Mouse (Mus musculus): ENCODE measurements around the gene Tekt5.
A peak's percentile ranks its signal among the peaks of the same experiment; 100 is the strongest.

Tekt5 gene

DNA sequence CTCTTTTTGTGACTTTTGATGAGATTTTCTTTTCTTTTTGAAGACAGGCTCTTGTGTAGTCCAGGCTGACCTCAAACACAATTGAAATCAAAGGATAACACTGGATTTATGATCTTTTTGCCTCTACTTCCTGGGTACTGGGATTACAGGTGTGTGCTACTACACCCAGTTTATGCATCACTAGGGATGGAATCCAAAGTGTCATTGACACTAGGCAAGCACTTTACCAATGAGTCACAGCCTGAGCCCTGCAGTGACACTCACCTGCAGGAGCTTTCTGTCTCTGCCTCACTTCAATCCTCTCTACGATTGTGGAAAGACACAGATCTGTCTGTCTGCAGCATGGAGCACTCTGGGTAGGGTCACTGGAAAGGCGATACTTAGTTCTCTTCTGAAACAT, 59.3 kb downstream of the Tekt5 start:
- no peak for DNase-seq

DNA sequence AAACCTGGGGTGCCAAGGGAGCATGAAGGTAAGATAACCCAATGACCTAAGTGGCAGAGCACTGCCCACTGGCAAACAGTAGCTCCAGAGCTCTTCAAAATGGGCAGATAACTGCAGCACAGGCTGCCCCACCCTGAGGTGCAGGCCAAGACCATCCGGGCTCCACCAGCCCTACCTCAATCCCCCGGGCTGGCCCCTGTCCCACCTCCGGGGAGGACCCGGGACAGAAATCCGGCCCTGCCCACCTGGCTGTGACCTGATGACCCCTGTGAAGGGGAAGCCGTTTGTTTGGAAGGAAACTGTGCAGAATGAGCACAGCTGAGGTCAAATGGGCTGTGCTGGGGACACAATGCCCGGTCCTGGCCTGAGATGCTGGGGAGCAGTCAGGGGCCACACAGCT, 62.6 kb downstream of the Tekt5 start:
- DNase-seq: peak; percentile 29 to 36

DNA sequence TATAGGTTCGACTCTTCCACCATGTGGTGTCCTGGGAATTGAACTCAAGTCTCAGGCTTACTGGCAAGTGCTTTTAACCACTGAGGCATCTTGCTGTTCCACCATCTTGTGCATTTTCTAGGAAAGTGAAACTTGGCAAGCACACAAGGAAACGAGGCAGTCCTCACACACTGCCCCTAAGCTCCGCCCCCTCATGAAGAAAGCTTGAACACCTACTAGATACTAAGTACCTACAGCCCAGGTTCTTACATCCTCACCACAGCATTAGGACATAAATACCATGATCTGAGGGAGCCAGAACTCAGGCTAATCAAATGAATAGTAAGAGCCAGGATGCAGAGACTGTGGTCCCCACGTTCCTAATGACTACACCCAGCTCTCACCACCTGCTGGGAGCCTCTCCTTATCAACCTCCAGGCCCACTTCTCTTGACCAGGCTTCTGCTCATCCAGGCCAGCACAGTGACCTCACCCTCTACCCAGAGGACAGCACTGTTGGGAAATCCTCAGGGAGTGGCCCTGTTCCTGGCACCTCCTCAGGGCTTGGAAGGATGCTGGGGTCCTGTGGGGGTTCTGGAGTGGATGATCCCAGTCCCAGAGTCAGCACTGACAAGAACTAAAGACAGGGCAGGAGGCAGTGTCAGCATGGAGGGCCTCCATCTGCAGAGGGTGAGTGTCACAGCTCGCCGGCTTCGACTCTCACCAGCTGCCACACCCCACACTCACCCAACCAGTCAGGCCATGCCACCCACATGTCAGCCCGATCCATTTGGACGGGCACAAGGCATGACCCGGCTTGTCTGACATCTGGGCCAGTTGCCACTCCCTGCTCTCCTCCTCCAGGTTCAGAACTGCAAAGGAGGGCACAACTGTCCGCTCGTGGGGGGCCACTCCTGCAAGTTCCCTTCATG, 64.4 kb downstream of the Tekt5 start:
- no peak for DNase-seq

DNA sequence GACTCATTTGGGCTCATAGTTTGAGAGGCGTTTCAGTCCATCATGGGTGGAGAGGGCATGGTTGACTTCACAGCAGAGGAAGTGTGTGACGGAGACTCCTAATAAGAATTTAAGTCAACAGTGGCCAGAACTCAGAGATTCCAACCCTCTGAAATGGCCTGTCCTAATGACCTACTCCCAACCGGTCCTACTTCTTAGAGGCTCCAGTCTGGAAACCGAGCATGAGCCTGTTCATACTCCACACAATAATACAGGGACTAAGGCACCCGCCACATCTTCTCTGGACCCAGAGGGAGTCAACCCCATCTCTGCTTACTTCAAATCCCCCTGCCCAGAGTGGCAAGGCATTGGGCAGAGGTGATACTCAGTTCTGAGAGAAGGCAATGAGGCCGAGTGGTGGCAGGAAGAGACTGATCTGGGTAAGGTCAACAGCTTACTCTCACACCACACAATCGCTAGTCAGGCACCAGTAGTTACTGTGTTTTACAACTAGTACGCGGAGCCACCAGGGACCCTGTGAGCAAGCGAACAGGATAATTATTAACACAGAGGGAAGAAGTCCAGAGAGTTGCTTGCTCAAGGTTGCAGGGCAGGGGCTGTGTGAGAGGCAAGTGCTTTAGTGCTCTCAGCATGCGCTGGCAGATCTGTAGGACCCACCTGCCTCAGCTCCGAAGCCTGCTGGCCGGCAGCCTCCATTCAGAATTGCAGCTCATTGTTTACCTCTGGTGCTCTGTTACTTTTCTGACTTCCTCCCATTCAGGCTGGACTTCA, 67.5 kb downstream of the Tekt5 start:
- DNase-seq: peak; percentile 49 to 50

DNA sequence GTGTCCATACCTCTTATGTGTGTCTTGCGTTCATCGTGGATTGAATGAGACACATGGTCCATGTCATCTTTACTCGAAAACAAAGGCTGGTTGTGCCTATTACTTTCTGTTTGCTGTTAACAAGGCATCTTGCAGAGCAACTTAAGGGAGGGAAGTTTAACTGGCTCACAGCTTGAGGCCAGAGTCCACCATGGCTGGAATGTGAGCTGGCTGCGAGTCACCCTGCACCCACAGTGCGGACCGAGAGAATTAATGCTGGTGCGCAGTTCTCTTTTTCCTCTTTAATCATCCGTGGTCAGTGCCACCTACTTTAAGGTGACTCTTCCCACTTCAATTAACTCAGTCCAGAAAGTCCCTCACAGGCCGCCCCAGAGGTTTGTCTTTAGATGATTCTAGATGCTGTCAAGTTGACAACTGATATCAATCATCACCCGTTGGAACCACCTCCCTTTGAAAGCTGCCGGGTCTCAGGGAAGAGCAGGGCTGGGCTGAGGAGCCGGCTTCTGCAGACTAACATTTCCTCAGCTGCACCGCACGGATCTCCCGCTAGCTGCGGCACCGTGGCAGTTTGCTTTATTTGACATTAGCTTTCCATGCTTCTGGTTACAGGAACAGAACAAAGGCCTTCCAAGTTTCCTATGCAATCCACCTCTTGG, 75.2 kb downstream of the Tekt5 start:
- peak; percentile 58 to 67 for DNase-seq

DNA sequence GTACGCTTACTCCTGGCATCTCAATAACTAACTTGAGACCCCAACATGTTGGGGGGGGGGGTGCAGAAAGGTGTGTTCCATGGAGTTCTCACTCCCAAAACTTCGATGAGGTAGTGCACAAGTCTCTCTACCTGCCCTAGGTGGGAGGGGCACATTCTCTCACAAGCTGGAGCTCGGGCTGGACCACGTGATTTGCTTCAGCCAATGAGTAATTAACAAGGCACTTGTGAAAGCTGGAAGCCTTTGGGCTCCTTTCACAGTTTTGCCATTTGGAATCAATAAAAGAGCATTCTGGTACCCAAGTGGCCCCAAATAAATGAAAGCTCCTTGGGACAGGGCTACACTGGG, 78.1 kb downstream of the Tekt5 start:
- DNase-seq: no peak

DNA sequence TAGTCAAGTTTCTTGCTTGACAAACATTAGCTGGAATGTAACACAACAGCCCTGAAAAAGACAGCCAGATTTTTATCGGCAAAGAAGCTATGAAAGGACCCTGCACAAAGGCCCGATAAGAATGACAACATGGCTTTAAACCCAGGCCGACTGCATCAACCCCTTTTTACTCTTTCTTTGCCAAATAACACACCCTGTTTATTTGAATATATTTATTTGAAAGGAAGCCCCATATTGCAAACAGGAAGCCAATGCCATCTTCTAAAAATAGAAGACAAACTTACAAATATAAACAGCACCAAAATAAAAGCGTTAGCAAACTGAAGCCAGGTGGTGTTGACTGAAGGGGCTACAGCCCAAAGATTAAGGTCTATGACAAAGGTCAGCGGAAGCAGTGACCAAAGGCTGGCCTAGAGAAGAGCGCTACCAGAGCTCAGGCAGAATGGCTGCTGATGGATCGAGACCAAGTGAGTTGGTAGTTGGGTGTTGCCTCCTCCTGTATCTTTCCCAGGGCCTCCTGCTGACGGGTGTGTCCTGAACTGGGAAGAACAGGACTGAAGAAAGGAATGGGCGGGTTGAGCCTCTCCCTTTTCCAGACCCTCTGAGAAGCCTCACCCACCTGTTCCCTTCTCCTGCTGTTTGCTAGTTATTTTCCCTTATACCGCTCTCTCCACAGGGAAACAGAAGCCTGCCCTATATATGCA, 78.6 kb downstream of the Tekt5 start:
- no peak for DNase-seq

DNA sequence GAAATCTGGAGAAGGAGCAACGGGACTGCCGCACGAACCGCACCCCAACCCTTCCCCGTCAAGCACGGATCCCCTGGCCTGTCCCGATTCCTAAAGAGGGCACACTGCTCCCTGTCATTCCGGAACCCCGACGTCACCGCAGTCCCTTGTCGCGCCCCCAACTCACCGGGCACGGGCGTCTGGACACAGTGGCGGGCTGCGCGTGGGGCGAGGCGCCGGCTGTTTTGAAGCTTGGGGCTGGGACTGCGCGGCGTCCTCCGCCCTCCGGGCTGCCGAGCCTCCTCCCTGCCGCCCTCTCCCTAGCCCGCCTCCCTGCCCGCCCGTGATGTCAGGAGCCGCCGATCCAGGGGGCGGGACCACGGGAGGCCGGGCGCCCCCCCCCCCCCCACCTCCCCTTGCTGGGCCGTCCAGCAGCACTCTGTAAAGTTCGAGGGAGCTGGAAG, 81.6 kb downstream of the Tekt5 start, which contains the start of gene Emp2:
Gene Emp2, minus strand, starts transcription at position 323 of the 443 bp plus-strand sequence.
- peak; percentile 60 to 77 for DNase-seq

DNA sequence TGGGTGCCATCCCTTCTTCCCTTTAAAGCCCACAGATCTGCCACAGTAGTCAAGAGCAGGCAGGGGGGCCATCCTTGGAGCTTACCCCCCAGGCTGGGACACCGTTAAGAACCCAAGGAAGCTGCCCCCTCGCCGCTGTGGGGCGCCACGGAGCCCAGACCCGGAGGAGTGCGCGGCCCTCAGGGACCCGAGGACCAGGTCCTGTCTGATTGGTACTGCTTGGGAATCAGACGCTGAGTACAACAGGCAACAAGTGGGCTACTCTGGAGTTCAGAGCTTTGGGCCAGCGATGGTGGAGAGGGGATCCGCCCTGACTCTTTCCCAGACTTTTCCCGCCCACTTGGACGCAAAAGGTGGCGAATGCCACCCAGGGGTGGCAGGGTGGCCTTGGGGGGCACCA, 82.1 kb downstream of the Tekt5 start:
- DNase-seq: peak in 1 of 2 experiments; percentile 32

DNA sequence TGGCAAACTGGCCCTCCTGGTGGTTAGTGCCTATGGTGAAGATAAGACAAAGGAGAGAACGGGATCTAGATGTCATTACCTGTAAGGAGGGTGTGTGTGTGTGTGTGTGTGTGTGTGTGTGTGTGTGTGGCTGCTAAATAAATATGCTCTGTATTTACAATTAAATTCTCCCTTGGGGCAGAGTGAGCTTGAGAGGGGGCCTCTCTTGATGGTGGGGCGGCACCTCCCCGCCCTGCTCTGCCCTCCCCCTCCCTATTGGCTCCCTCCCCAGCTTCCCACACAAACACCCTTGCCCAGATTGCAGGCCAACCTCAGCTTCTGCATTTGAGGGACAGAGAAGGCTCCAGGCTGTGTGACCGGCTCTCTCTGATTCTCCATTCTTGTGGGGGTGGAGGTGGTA, 83.3 kb downstream of the Tekt5 start:
- no peak for DNase-seq

DNA sequence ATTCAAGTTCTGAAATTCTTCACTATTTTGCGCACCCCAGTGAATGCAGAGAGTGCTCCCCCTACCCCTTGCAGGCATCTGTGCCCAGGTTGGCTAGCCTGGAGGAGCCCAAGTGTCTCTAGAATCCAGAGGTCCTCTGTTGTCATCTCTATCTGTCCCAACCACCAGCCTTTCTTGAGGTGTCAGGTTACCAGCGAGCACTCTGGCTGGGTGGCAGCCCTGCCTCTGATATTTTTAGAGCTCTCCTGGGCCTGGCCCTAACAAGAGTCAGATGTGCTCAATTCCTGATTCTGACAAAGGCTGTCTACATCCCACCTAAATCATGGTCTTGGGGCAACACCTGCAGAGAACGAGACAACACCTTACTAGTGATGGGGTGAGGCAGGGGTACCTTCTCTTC, 84.2 kb downstream of the Tekt5 start:
- no peak for DNase-seq

DNA sequence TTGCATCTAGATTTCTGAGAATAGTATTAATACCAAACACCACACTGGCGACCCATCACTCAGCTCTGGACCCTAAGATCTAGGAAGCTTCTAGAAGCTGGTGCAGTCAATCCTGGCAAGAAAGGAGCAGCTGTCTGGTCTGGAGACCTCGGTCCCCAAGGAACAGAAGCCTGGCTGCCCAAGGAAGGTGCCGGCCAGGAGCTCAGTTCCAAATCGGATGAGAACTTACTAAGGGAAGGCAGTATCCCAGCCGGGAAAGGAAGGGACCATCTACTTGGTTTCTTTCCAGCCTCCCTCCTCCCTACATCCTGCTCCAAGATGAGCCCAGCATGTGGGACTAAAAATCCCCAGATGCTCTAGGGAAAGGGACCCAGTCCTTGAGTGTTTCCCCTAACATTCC, 84.8 kb downstream of the Tekt5 start:
- DNase-seq: no peak
